Mouse (Mus musculus): ENCODE measurements around the gene Klrb1c. TPM values are rescaled to one million over a fixed set of nuclear protein-coding genes. Genes with fewer than 3 reads are reported as not detected.
A peak's percentile ranks its signal among the peaks of the same experiment; 100 is the strongest.
"Not testable (repeated sequence)": the region's sequence is repeated elsewhere in the genome, so short reads cannot be mapped to it uniquely, and the experiment has no call there.

Klrb1c gene
- polyA plus RNA-seq, 1 experiment from 2014 or later = not detected

DNA sequence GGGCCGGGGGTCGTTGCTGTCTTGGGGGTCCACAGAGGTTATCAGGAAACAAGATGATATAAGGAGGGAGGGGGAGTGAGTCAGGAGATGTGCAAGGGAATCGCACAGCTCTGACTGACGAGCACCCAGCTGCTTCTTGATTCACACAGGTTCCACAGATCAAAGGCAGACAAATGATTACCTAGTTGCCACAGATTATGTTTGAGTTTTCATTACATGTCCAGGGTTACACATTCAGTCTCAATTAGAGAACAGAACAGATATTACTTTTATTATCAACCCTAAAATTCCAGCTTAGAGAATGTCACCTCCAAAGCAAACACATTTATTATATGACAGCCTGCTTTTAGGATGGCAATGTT, 33.6 kb downstream of the Klrb1c start:
- H3K36me3 ChIP-seq (replicated peaks; ENCODE audit: control insufficient read depth, insufficient read depth, low read depth, low read length); H3K27me3 ChIP-seq (ENCODE audit: control insufficient read depth, insufficient read depth, low read length); H3K4me1 ChIP-seq (ENCODE audit: control insufficient read depth, insufficient read depth, low read length); H3K27ac ChIP-seq (replicated peaks; ENCODE audit: low read depth, low read length); H3K4me2 ChIP-seq (ENCODE audit: low read depth, low read length); DNase-seq (ENCODE audit: low spot score); H3K9ac ChIP-seq (replicated peaks; ENCODE audit: low read length); ATAC-seq (replicated peaks; ENCODE audit: insufficient number of reproducible peaks, low FRiP score, low TSS enrichment, low read depth); H3K4me3 ChIP-seq (ENCODE audit: low read depth, low read length); H3K9me3 ChIP-seq (replicated peaks; ENCODE audit: control insufficient read depth, low read length): not testable (repeated sequence)
- WGBS = 59% methylated on average over 4 of the region's 4 CpGs

DNA sequence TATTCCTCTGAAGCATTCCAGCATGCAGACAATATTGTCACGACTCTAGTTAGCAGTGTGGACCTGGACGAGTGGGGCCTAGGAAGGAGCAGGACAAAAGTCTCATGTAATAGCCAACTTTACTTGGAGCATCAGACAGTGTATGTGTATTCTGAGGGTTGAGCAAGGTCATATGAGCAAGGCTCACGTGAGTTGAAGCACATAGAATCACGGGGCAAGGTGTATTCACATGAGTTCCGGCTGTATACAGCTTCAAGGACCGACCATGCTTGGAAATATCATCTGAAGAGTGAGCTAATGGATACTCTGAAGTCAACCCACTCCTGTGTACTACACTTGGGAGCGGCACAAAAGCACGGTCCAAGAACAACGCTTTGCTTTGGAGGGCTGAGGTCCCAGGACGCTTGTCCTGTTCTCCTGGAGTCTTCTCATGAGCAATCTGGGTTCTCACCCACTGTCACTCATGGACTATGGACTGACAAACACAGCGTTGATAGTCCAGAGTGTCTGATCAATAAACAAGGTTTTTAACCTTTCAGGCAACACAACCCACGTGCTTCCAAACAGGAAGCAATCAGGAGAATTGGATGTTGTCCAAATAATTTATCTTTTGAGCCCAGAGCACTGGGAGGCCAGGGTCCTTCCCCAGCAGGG, 34.1 kb downstream of the Klrb1c start:
- H3K4me2 ChIP-seq (ENCODE audit: low read depth, low read length); H3K36me3 ChIP-seq (replicated peaks; ENCODE audit: control insufficient read depth, insufficient read depth, low read depth, low read length); H3K27ac ChIP-seq (replicated peaks; ENCODE audit: low read depth, low read length); H3K4me1 ChIP-seq (ENCODE audit: control insufficient read depth, insufficient read depth, low read length); H3K4me3 ChIP-seq (ENCODE audit: low read depth, low read length); H3K9me3 ChIP-seq (replicated peaks; ENCODE audit: control insufficient read depth, low read length); DNase-seq (ENCODE audit: low spot score); H3K27me3 ChIP-seq (ENCODE audit: control insufficient read depth, insufficient read depth, low read length); H3K9ac ChIP-seq (replicated peaks; ENCODE audit: low read length): not testable (repeated sequence)
- WGBS = 81% methylated on average over 12 of the region's 12 CpGs
- ATAC-seq (replicated peaks; ENCODE audit: insufficient number of reproducible peaks, low FRiP score, low TSS enrichment, low read depth) = 0 out of 2 replicates have a peak, but pooled peaks have one; percentile 11

DNA sequence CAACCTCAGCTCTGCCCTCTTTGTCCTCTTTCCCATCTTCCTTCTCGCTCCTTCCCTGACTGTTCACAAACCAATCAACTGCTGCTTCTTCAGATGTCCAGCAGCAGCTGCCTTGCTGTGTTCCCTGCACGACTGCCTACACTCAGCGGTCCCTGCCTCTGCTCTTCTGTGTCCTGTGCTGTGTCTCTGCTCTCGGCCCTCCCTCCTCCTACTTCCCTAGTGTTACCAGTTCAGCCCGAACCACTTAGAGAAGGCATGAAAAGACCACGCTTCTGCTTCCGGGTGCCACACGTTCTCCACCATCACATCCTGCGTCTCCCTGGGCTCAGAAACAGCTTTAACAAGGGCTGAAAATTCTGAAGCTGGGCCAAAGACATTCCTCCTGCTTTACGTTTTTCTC, 34.8 kb downstream of the Klrb1c start:
- not testable (repeated sequence) for H3K4me1 ChIP-seq (ENCODE audit: control insufficient read depth, insufficient read depth, low read length); H3K4me3 ChIP-seq (ENCODE audit: low read depth, low read length); H3K27ac ChIP-seq (replicated peaks; ENCODE audit: low read depth, low read length); H3K9ac ChIP-seq (replicated peaks; ENCODE audit: low read length); H3K9me3 ChIP-seq (replicated peaks; ENCODE audit: control insufficient read depth, low read length); H3K27me3 ChIP-seq (ENCODE audit: control insufficient read depth, insufficient read depth, low read length); DNase-seq (ENCODE audit: low spot score); H3K36me3 ChIP-seq (replicated peaks; ENCODE audit: control insufficient read depth, insufficient read depth, low read depth, low read length); H3K4me2 ChIP-seq (ENCODE audit: low read depth, low read length)
- ATAC-seq (replicated peaks; ENCODE audit: insufficient number of reproducible peaks, low FRiP score, low TSS enrichment, low read depth) = peak; percentile 63; the same call in 1 of the 2 replicates
- 47% methylated on average over 10 of the region's 10 CpGs for WGBS

DNA sequence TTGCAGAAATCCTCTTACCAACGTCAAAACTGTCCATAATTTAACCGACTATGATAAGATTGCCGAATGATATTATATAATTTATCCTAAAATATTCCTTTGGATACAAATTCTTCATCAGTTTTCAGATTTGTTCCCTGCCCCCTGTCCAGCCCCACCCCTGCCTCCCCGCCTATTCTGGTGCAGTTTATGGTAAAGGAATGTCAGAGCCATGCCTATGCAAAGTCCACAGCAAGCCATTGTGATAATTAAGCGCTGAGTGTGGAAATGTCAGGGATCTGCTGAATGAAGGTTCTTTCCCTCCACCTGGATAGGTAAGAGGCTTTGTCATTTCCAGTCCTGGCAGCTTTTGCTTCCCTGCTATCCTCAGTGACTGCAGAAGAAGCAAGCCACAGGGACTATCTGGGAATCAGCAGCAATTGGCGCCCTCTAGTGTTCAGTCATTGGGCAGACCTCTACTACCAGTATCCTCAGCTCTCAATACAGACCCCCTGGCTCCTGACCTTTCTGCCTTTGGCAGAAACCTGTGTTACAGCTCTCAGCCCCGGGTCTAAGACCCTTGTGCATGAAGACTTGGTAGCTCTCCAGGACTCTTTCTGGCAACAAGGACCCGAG, 35.3 kb downstream of the Klrb1c start:
- not testable (repeated sequence) for H3K27ac ChIP-seq (replicated peaks; ENCODE audit: low read depth, low read length); H3K4me1 ChIP-seq (ENCODE audit: control insufficient read depth, insufficient read depth, low read length); H3K9ac ChIP-seq (replicated peaks; ENCODE audit: low read length); H3K4me2 ChIP-seq (ENCODE audit: low read depth, low read length); H3K4me3 ChIP-seq (ENCODE audit: low read depth, low read length); H3K9me3 ChIP-seq (replicated peaks; ENCODE audit: control insufficient read depth, low read length); H3K36me3 ChIP-seq (replicated peaks; ENCODE audit: control insufficient read depth, insufficient read depth, low read depth, low read length); H3K27me3 ChIP-seq (ENCODE audit: control insufficient read depth, insufficient read depth, low read length)
- DNase-seq (ENCODE audit: low spot score) (peak; percentile 83), ATAC-seq (replicated peaks; ENCODE audit: insufficient number of reproducible peaks, low FRiP score, low TSS enrichment, low read depth) (peak; percentile 90)
- 48% methylated on average over 7 of the region's 8 CpGs for WGBS

DNA sequence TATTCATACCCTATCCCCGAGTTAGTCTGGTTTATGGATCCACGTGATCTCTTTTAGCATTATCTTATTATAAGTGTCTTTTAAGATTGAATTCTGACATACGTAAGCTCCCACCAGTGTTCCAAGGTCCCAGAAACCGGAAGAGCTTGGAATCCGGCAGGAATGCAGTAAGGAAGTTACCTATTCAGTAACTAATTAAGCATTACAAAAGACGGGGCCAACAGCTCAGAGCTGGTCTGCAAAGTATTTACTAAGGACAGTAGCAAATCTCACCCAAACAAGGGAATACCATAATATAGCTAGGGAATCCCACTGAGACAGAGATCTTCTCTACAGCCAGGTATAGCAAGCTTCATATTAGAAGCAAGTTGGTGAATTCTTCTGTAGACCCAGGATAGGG, 42.0 kb downstream of the Klrb1c start:
- H3K36me3 ChIP-seq (replicated peaks; ENCODE audit: control insufficient read depth, insufficient read depth, low read depth, low read length); H3K4me1 ChIP-seq (ENCODE audit: control insufficient read depth, insufficient read depth, low read length); H3K4me3 ChIP-seq (ENCODE audit: low read depth, low read length); DNase-seq (ENCODE audit: low spot score); H3K27me3 ChIP-seq (ENCODE audit: control insufficient read depth, insufficient read depth, low read length); H3K27ac ChIP-seq (replicated peaks; ENCODE audit: low read depth, low read length); H3K9me3 ChIP-seq (replicated peaks; ENCODE audit: control insufficient read depth, low read length); H3K9ac ChIP-seq (replicated peaks; ENCODE audit: low read length); ATAC-seq (replicated peaks; ENCODE audit: insufficient number of reproducible peaks, low FRiP score, low TSS enrichment, low read depth); H3K4me2 ChIP-seq (ENCODE audit: low read depth, low read length): not testable (repeated sequence)
- 76% methylated on average over 6 of the region's 6 CpGs for WGBS

DNA sequence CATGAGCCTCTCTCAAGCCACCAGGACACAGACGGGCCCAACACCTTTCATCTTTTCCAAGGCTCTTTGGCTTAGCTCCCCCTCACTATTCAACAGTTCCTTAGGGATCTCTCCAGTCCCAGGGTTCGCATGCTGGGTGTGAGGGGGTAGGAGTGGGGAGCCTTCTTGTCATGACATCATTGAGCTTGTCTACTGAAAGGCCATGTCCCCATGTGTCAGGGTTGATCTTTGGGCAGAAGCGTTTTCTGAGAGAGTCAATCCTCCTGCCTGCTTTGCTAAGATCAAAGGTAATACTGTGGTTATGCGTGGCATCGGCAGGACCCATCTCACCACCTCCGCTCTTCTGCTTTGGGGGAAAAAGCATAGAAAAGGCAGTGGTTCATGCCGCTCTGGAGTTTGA, 51.6 kb downstream of the Klrb1c start:
- Histone ChIP-seq H3K9me3 (replicated peaks; ENCODE audit: control insufficient read depth, low read length) (no peaks in the 10 kb centered on the region), H3K27me3 (ENCODE audit: control insufficient read depth, insufficient read depth, low read length) (no peaks in the 10 kb centered on the region), H3K36me3 (replicated peaks; ENCODE audit: control insufficient read depth, insufficient read depth, low read depth, low read length) (no peaks in the 10 kb centered on the region), H3K27ac (replicated peaks; ENCODE audit: low read depth, low read length) (no peak overlapping the region), H3K9ac (replicated peaks; ENCODE audit: low read length) (no peak overlapping the region), H3K4me1 (ENCODE audit: control insufficient read depth, insufficient read depth, low read length) (no peaks in the 10 kb centered on the region), H3K4me2 (ENCODE audit: low read depth, low read length) (no peak overlapping the region), H3K4me3 (ENCODE audit: low read depth, low read length) (no peak overlapping the region)
- DNase-seq (ENCODE audit: low spot score) (no peak), ATAC-seq (replicated peaks; ENCODE audit: insufficient number of reproducible peaks, low FRiP score, low TSS enrichment, low read depth) (no peak)
- 86% methylated on average over 7 of the region's 7 CpGs for WGBS

DNA sequence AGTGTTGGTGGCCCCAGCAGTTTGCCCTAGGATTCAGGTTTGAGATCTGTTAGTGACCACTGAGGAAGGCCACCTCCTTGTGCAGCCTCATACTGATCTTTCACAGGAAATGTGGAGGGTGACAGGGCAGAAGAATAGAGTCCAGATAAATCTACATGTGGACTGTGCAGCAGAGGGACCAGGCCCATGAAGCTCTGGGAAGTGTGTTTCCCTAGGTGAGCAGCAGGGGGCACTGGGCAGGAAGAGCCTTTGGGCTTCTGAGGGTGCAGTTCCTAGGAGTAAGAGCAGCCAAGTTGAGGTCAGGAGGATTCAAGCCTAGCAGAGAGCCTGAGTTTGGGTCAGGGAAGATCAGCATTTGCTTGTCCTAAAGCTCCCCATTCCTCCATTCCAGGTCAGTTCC, 52.9 kb downstream of the Klrb1c start:
- H3K27ac ChIP-seq (replicated peaks; ENCODE audit: low read depth, low read length) = no peak overlapping the region
- no peak overlapping the region for H3K9ac ChIP-seq (replicated peaks; ENCODE audit: low read length)
- ATAC-seq (replicated peaks; ENCODE audit: insufficient number of reproducible peaks, low FRiP score, low TSS enrichment, low read depth) (no peak; the same call in 1 of the 2 replicates), DNase-seq (ENCODE audit: low spot score) (no peak)
- H3K4me2 ChIP-seq (ENCODE audit: low read depth, low read length) = no peak overlapping the region
- no peaks in the 10 kb centered on the region for H3K27me3 ChIP-seq (ENCODE audit: control insufficient read depth, insufficient read depth, low read length)
- no peaks in the 10 kb centered on the region for H3K4me1 ChIP-seq (ENCODE audit: control insufficient read depth, insufficient read depth, low read length)
- H3K9me3 ChIP-seq (replicated peaks; ENCODE audit: control insufficient read depth, low read length) = no peaks in the 10 kb centered on the region
- no peaks in the 10 kb centered on the region for H3K36me3 ChIP-seq (replicated peaks; ENCODE audit: control insufficient read depth, insufficient read depth, low read depth, low read length)
- H3K4me3 ChIP-seq (ENCODE audit: low read depth, low read length) = no peak overlapping the region

DNA sequence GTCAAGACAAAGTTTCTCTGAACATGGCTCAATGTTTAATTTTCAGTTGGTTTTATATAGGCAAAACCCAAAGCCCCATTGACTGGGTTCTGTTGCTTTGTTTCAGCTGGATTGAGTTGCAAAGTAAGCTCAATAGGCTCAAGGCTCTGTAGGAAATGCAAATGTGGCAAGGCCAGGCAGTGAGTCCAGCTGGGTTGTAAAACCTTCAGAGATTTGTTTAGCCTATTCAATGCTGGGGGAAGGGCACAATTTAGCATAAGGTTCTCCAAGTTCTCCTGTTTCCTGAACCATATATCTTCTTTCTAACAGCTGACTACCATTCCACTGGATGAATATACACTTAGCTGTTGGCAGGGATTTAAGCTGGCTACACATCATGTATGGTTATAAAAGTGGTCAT, 54.1 kb downstream of the Klrb1c start:
- no peaks in the 10 kb centered on the region for H3K4me1 ChIP-seq (ENCODE audit: control insufficient read depth, insufficient read depth, low read length)
- no peak overlapping the region for H3K4me3 ChIP-seq (ENCODE audit: low read depth, low read length)
- H3K27ac ChIP-seq (replicated peaks; ENCODE audit: low read depth, low read length) = no peak overlapping the region
- no peaks in the 10 kb centered on the region for H3K9me3 ChIP-seq (replicated peaks; ENCODE audit: control insufficient read depth, low read length)
- no peak for DNase-seq (ENCODE audit: low spot score)
- no peak overlapping the region for H3K9ac ChIP-seq (replicated peaks; ENCODE audit: low read length)
- no peaks in the 10 kb centered on the region for H3K27me3 ChIP-seq (ENCODE audit: control insufficient read depth, insufficient read depth, low read length)
- no peak overlapping the region for H3K4me2 ChIP-seq (ENCODE audit: low read depth, low read length)
- ATAC-seq (replicated peaks; ENCODE audit: insufficient number of reproducible peaks, low FRiP score, low TSS enrichment, low read depth) = no peak
- no peaks in the 10 kb centered on the region for H3K36me3 ChIP-seq (replicated peaks; ENCODE audit: control insufficient read depth, insufficient read depth, low read depth, low read length)

Data from embryonic facial prominence, embryonic 11.5 days (tissue).